Mouse (Mus musculus): Measurements from ENCODE around the gene Ngb. TPM values are rescaled to one million over a fixed set of nuclear protein-coding genes. Genes with fewer than 3 reads are reported as not detected.

Gene Ngb
- total and polyA plus RNA-seq, 2 experiments from 2014 or later = 9.4 to 11.8 TPM

GRCm38 (mm10) chr12:87082797-87083196 lies 19.5 kb downstream of the Ngb start:
- 76% methylated on average over 8 of the region's 8 CpGs for WGBS
- Histone ChIP-seq H3K4me3 (ENCODE audit: low read length) (no peak overlapping the region), H3K9ac (replicated peaks; ENCODE audit: low read length) (no peak overlapping the region), H3K27ac (no peak overlapping the region), H3K27me3 (ENCODE audit: insufficient read depth, low read length) (no peaks in the 10 kb centered on the region), H3K4me2 (ENCODE audit: low read depth, low read length) (no peak overlapping the region), H3K4me1 (ENCODE audit: insufficient read depth, low read length) (no peaks in the 10 kb centered on the region), H3K9me3 (ENCODE audit: low read length) (no peaks in the 10 kb centered on the region), H3K36me3 (ENCODE audit: insufficient read depth, low read length) (0 out of 2 replicates have a peak, but pooled peaks cover 11% of the 10 kb centered on the region)
- ATAC-seq (no peak), DNase-seq (ENCODE audit: low spot score) (no peak)
- no peak for TF ChIP-seq CTCF (IDR thresholded peaks at IDR 0.05; ENCODE audit: low read depth)

GRCm38 (mm10) chr12:87076610-87077009 lies 25.7 kb downstream of the Ngb start:
- ATAC-seq = no peak
- no peak for DNase-seq (ENCODE audit: low spot score)
- Histone ChIP-seq H3K4me2 (ENCODE audit: low read depth, low read length) (no peak overlapping the region), H3K4me3 (ENCODE audit: low read length) (no peak overlapping the region), H3K4me1 (ENCODE audit: insufficient read depth, low read length) (no peaks in the 10 kb centered on the region), H3K9ac (replicated peaks; ENCODE audit: low read length) (no peak overlapping the region), H3K27ac (no peak overlapping the region), H3K27me3 (ENCODE audit: insufficient read depth, low read length) (no peaks in the 10 kb centered on the region), H3K9me3 (ENCODE audit: low read length) (no peaks in the 10 kb centered on the region), H3K36me3 (ENCODE audit: insufficient read depth, low read length) (0 out of 2 replicates have a peak, but pooled peaks cover 16% of the 10 kb centered on the region)
- WGBS = 80% methylated on average over 2 of the region's 2 CpGs
- TF ChIP-seq CTCF (IDR thresholded peaks at IDR 0.05; ENCODE audit: low read depth) = no peak

- no peak for ATAC-seq
- no peak overlapping the region for H3K4me2 ChIP-seq (ENCODE audit: low read depth, low read length)
- no peaks in the 10 kb centered on the region for H3K4me1 ChIP-seq (ENCODE audit: insufficient read depth, low read length)
- no peak overlapping the region for H3K9ac ChIP-seq (replicated peaks; ENCODE audit: low read length)
- H3K27me3 ChIP-seq (ENCODE audit: insufficient read depth, low read length) = no peaks in the 10 kb centered on the region
- H3K4me3 ChIP-seq (ENCODE audit: low read length) = no peak overlapping the region
- H3K9me3 ChIP-seq (ENCODE audit: low read length) = no peaks in the 10 kb centered on the region
- WGBS = 77% methylated on average over 5 of the region's 5 CpGs
- 0 out of 2 replicates have a peak, but pooled peaks cover 9% of the 10 kb centered on the region for H3K36me3 ChIP-seq (ENCODE audit: insufficient read depth, low read length)
- TF ChIP-seq CTCF (IDR thresholded peaks at IDR 0.05; ENCODE audit: low read depth) = no peak
- DNase-seq (ENCODE audit: low spot score) = no peak
- no peak overlapping the region for H3K27ac ChIP-seq
Measured at GRCm38 (mm10) chr12:87070520-87070919, 31.8 kb downstream of the Ngb start.

- no peak for ATAC-seq
- no peak overlapping the region for H3K4me3 ChIP-seq (ENCODE audit: low read length)
- no peak overlapping the region for H3K4me2 ChIP-seq (ENCODE audit: low read depth, low read length)
- 0 out of 2 replicates have a peak, but pooled peaks cover 3% of the 10 kb centered on the region for H3K36me3 ChIP-seq (ENCODE audit: insufficient read depth, low read length)
- no peaks in the 10 kb centered on the region for H3K9me3 ChIP-seq (ENCODE audit: low read length)
- WGBS = 65% methylated on average over 5 of the region's 5 CpGs
- no peak overlapping the region for H3K9ac ChIP-seq (replicated peaks; ENCODE audit: low read length)
- no peaks in the 10 kb centered on the region for H3K27me3 ChIP-seq (ENCODE audit: insufficient read depth, low read length)
- no peak for DNase-seq (ENCODE audit: low spot score)
- TF ChIP-seq CTCF (IDR thresholded peaks at IDR 0.05; ENCODE audit: low read depth) = no peak
- no peak overlapping the region for H3K27ac ChIP-seq
- H3K4me1 ChIP-seq (ENCODE audit: insufficient read depth, low read length) = no peaks in the 10 kb centered on the region
Measured at GRCm38 (mm10) chr12:87066429-87066828, 35.9 kb downstream of the Ngb start.

- no peaks in the 10 kb centered on the region for H3K9me3 ChIP-seq (ENCODE audit: low read length)
- WGBS = 62% methylated on average over 11 of the region's 11 CpGs
- no peak overlapping the region for H3K27ac ChIP-seq
- H3K4me1 ChIP-seq (ENCODE audit: insufficient read depth, low read length) = no peaks in the 10 kb centered on the region
- no peak for TF ChIP-seq CTCF (IDR thresholded peaks at IDR 0.05; ENCODE audit: low read depth)
- no peak overlapping the region for H3K4me3 ChIP-seq (ENCODE audit: low read length)
- ATAC-seq = peak; percentile 21; the same call in 1 of the 2 replicates
- no peak overlapping the region for H3K4me2 ChIP-seq (ENCODE audit: low read depth, low read length)
- H3K36me3 ChIP-seq (ENCODE audit: insufficient read depth, low read length) = 0 out of 2 replicates have a peak, but pooled peaks cover 3% of the 10 kb centered on the region
- H3K27me3 ChIP-seq (ENCODE audit: insufficient read depth, low read length) = no peaks in the 10 kb centered on the region
- H3K9ac ChIP-seq (replicated peaks; ENCODE audit: low read length) = no peak overlapping the region
- DNase-seq (ENCODE audit: low spot score) = peak; percentile 41
Measured at GRCm38 (mm10) chr12:87065446-87065845, 36.9 kb downstream of the Ngb start.

- no peak overlapping the region for H3K9ac ChIP-seq (replicated peaks; ENCODE audit: low read length)
- ATAC-seq = no peak
- no peak for TF ChIP-seq CTCF (IDR thresholded peaks at IDR 0.05; ENCODE audit: low read depth)
- H3K27me3 ChIP-seq (ENCODE audit: insufficient read depth, low read length) = no peaks in the 10 kb centered on the region
- no peak overlapping the region for H3K4me3 ChIP-seq (ENCODE audit: low read length)
- H3K36me3 ChIP-seq (ENCODE audit: insufficient read depth, low read length) = 0 out of 2 replicates have a peak, but pooled peaks cover 1% of the 10 kb centered on the region
- no peak for DNase-seq (ENCODE audit: low spot score)
- no peaks in the 10 kb centered on the region for H3K9me3 ChIP-seq (ENCODE audit: low read length)
- WGBS = 65% methylated on average over 17 of the region's 17 CpGs
- no peak overlapping the region for H3K27ac ChIP-seq
- no peaks in the 10 kb centered on the region for H3K4me1 ChIP-seq (ENCODE audit: insufficient read depth, low read length)
- no peak overlapping the region for H3K4me2 ChIP-seq (ENCODE audit: low read depth, low read length)
Measured at GRCm38 (mm10) chr12:87057066-87057465, 45.3 kb downstream of the Ngb start.

- 59% methylated on average over 7 of the region's 7 CpGs for WGBS
- Histone ChIP-seq H3K9me3 (ENCODE audit: low read length) (no peaks in the 10 kb centered on the region), H3K4me1 (ENCODE audit: insufficient read depth, low read length) (no peaks in the 10 kb centered on the region), H3K9ac (replicated peaks; ENCODE audit: low read length) (no peak overlapping the region), H3K4me2 (ENCODE audit: low read depth, low read length) (no peak overlapping the region), H3K4me3 (ENCODE audit: low read length) (no peak overlapping the region), H3K36me3 (ENCODE audit: insufficient read depth, low read length) (no peaks in the 10 kb centered on the region), H3K27me3 (ENCODE audit: insufficient read depth, low read length) (no peaks in the 10 kb centered on the region), H3K27ac (no peak overlapping the region)
- no peak for TF ChIP-seq CTCF (IDR thresholded peaks at IDR 0.05; ENCODE audit: low read depth)
- DNase-seq (ENCODE audit: low spot score) (no peak), ATAC-seq (no peak)
Measured at GRCm38 (mm10) chr12:87054873-87055272, 47.5 kb downstream of the Ngb start.
